Mouse (Mus musculus): ENCODE measurements around the gene Lgals1.

Lgals1 gene

GRCm38 (mm10) chr15:78913632-78914090 lies 12.9 kb upstream of the Lgals1 start, which contains the start of gene Pdxp:
Gene Pdxp (plus strand): TSS chr15:78913919.
- peak; percentile 99 for DNase-seq

DNA sequence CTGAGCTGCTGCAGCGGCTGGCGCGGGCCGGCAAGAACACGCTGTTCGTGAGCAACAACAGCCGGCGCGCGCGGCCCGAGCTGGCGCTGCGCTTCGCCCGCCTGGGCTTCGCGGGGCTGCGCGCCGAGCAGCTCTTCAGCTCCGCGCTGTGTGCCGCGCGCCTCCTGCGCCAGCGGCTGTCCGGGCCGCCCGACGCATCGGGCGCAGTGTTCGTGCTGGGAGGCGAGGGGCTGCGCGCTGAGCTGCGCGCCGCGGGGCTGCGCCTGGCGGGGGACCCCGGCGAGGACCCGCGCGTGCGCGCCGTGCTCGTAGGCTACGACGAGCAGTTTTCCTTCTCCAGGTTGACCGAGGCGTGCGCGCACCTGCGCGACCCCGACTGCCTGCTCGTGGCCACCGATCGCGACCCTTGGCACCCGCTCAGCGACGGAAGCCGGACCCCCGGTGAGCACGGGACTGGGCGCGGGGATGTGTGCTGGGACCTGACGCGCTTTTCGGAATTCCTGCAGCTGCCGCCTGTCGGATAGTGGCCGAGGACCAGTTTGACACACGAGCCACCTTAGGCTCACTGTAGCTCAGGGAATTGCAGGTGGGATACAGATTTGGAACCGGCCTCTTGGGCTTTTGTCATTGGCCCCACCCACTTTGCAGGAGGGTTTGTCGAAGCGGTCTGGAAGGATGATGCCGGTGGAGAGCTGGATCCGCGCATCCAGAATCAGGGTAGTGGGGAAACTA lies 12.3 kb upstream of the Lgals1 start:
- peak; percentile 86 for DNase-seq

DNA sequence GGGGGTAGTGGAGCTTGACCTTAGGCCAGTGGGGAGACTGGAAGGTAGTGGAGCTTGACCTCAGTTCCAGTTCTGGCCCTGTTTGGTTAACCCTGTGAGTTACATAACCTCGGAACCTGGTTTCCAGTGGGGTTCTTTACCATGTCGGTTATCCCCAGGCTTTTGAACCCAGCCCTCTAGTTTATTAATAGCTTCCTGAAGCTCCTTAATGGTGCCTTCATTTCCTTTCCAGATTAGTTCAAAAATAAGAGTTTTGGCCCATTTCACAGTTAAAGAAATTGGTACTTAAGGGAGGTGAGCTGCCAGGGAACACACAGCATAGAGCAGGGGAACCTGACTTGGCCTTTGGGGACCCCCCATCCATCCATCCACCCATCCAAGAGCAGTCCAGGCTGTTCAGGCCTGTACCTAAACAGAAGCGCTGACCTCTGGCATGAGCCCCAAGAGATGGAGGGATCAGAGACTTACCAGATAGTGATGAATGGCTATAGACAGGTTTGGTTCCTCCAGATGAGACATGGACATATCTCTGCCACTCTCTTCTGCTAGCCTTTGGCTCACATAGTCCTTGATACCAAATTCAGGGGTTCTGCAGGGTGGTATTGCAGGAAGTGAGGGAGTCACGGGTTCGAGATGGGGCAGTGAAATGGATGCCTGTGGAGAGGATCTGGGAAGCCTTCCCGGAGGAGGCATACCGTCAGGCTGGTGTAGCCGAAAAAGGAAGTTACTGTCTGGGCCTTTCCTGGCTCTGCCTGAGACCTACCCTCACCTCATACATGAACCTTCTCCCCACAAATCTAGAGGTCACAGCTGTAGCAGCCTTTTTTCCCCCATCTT lies 11.5 kb upstream of the Lgals1 start:
- peak; percentile 74 for DNase-seq

DNA sequence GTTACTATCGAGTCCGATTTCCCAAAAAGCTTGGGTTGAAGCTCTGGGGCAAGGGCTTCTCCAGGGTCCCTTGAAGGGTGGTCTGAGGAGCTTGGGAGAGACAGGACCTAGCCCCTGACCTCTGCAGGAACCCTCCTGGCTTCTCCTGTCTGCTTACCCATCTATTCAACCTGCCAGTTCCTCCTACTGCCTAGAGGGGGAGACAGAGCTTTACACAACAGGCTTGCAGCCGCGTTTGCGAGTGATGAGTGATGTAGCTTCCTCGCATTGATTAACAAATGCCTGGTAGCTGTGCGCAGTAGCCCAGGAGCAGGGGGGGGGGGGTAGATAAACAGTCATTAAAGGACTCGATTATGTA lies 10.9 kb upstream of the Lgals1 start:
- DNase-seq: peak; percentile 86

GRCm38 (mm10) chr15:78916052-78916826 lies 10.3 kb upstream of the Lgals1 start:
- peak; percentile 80 for DNase-seq

- DNase-seq: peak; percentile 57
Observed at GRCm38 (mm10) chr15:78918126-78918525, 8.4 kb upstream of the Lgals1 start.

- no peak for DNase-seq
Observed at GRCm38 (mm10) chr15:78919914-78920313, 6.6 kb upstream of the Lgals1 start.

DNA sequence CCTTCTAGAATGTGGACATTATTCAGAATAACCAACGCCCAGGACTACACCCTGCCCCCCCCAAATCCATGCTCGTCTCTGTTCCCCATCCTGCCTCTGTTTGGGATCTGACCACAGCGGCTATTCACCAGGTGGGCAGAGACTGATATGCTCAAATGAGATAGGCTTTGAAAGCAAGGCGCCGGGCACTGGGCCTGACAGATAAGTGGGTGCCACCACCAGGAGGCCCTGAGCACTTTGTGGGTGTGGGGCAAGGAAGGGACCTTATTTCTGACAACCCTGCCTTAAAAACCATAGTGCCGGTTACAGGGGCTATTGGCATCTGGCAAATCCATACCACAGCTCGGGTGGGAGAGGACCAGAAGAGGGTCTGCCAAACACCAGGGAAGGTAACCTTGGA lies 3.8 kb upstream of the Lgals1 start:
- DNase-seq: no peak

DNA sequence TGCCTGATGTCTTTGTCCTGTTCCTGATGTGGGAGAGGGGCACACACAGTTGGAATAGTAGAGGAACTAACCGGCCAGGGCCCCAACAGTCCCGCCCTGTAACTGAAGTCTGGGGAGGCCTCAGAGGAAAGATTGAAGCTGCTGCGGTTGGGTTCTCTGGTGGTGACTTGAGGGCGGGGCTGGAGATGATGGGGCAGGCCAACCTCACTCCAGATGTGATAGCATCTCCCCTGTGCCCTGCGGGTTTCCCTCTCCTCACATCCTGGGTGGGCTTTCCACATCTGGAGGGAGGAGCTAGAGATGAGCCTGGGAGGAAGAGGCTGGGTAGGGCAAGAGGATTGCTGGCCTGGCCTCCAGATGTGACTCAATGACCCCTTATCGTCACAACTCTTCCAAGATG lies 2.9 kb upstream of the Lgals1 start:
- no peak for DNase-seq

DNA sequence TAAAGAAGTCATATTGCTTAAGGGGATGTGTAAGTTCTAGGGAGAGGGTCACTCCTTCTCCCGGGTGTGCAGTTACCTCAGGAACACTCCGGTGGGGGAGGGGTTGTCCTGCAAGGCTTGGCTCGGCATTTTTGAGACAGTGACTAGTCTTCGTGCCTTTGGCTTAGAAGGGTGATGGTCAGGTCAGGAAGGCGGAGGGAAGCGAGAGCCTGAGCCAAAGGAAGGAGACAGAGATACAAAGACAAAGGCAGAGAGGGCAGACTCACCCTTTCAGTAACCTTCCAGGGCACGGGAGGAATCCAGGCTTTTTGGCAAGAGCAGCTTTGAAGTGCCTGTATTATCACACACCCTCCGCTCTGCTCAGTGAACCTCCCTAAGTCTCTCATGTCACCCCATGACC lies 1.4 kb upstream of the Lgals1 start:
- no peak for DNase-seq

DNA sequence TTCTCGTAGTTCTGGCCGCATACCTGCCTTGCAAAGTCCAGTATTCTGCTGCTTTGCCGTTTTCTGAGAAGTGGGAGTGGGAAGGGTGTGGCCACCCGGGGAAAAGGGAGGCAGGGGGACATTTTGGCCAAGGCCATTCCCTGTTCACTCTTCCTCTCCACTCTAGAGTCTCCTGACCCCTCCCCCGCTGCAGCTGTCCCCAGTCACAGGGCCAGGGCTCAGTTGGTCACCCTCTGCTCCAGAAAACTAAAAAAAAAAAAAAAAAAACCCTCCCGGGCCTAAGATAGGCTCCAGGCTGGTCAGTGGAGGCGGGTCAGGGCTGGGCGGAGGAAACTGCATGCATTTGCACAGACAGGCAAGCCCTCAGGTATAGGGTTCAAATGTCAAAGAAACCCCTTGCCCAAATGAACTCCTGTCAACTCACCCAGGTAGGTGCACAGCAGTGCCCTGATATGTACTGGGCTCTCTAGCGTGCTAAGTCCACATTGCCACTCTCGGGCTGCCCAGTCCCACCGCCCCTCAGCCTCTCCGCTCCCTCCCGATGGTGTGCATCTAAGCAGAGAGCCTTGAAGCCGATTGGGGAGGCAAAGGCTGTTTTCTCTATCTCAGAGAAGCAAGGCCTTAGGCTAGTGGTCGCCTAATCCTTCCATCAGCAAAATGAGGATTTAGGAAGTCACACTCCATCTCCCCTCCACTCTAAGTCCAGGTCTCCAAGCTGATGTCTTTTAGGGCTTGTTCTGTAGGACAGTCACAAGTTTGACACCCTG lies 679 bp downstream of the Lgals1 start:
- DNase-seq: peak; percentile 69

DNA sequence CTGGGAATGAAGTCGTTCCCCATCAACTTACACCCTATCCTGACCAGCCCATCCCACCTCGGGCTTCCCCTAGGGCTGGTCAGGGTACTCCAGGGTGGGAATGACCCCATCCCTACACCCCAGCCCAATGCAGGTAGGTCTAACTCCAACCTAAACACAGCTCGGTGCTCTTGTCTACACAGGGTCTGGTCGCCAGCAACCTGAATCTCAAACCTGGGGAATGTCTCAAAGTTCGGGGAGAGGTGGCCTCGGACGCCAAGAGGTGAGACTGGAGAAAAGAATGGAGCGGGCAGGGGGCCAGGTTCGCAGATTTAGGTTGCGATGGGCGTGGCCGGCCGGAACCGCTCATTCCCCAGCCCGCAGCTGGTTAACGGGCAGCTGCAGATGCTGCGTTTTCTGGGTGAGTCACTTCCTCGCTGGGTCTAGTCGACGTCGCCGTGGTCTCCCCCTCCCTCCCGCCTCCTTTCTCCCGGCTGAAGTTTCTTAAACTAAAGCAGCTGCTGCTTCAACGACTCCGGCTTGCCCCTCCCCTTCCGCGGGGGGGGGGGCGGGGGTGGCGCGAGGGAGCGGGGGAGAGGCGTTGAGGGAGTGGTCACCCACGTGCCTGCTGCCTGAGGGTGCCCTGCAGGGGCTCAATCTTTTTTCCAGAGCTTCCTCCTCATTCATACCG lies 1.4 kb downstream of the Lgals1 start:
- peak; percentile 55 for DNase-seq

DNA sequence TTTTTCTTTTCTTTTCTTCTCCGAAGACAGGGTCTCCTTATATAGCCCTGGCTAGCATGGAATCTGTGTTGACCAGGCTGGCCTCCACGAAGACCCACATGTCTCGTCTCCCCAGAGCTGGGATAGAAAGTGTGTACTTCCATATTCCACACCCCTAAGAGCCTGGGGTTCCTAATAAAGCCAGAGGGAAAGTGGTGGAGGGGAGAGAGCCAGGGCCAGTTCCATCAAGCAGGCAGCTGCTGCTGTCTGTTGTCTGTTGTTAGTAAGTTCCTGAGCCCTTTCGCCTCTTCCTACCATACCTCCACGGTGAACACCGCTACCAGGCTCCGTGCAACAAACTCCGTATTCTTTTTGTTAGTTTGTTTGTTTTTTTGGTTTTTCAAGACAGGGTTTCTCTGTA lies 2.0 kb downstream of the Lgals1 start:
- no peak for DNase-seq

DNA sequence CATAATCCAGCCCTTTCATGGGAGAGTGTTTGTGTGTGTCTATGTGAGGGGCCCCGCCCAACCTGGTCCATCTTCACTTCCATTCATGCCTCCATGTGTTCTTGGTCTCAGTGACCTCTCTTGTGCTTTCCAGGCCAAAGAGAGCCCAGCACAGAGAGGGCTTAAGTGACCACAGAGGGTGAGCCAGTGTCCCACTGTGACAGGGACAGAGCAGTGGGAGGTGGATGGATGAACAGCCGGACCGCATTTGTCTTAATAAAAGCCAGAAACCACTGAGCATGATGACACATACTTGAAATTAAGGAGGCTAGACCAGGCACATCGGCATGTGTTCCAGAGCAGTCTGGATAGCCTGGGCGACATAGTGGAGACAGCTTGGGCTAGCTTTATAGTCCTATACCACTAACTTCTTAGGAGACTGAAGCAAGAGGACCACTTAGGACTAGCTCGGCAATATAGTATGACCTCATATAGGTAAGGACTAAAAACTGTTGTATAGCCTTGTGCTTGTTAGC lies 3.7 kb downstream of the Lgals1 start:
- no peak for DNase-seq

GRCm38 (mm10) chr15:78930801-78931426 lies 4.4 kb downstream of the Lgals1 start:
- DNase-seq: no peak

DNA sequence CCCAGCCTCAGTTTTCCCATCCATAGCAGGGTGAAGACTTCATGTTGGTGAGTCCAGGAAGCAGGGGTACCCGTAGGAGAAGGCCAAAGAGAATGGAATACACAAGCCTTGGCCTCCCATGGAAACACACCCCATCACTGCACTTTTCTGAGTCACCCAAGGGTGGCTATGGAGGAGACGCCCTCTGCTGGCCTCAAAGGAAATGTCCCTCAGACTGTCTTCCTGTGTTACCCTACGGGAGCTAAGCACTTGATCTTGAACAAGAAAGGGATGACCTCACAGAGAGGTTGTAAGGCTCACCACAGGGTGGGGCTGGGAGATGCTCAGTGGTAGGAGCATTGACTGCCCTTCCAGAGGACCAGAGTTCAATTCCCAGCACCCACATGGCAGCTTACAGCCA lies 5.1 kb downstream of the Lgals1 start:
- DNase-seq: no peak

DNA sequence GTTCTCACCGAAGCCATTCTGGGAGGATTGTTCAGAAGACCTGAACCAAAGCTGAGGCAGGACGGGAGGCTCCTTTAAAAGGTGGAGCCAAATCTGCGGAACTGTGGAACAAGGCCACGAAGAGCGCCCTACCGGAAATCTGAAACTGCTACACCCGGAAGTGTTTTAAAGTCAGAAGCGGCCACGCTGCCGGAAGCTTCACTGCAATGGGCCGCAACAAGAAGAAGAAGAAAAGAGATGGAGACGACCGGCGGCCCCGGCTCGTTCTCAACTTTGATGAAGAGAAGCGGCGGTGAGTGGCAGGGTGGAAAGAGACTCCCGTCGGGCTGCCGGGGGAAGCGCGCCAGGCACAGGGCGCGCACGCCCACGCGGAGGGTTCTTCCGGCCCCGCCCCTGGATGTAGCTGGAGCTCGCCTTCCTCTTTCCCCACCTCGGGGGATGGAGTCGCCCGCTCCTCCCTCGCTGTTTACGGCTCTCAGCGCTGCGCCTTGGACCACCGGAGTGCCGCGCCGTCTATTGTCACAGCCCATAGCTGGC lies 8.3 kb downstream of the Lgals1 start, which contains the start of gene Nol12:
Nol12 (plus strand) TSS at position 150 of the 537 bp plus-strand sequence.
- peak; percentile 84 for DNase-seq

- DNase-seq: no peak
Observed at GRCm38 (mm10) chr15:78936403-78936802, 9.9 kb downstream of the Lgals1 start.

- no peak for DNase-seq
Observed at GRCm38 (mm10) chr15:78937311-78937710, 10.8 kb downstream of the Lgals1 start.

- DNase-seq: no peak
Observed at GRCm38 (mm10) chr15:78937963-78938362, 11.4 kb downstream of the Lgals1 start.

DNA sequence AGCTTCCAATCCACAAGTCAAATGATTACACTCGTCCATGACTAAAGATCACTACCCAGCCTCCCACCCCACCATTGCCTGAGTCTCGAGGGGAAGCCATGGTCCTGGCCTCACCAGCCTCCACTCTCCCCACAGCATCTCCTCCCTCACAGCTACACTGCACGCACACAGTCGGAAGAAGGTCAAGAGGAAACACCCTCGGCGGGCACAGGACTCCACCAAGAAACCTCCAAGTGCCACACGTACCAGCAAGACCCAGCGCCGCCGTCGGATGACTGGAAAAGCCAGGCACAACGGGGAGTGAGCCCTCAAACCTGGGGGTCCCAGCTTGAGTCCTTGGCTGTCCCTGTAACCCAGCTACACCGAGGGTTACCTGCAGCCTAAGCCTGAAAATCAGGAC lies 13.8 kb downstream of the Lgals1 start:
- no peak for DNase-seq

Data from cerebellum, adult 9-11 months (tissue).